Mouse (Mus musculus) stomach, postnatal 0 days (tissue): ENCODE measurements around the gene Akap6.

Experiments used
- CTCF ChIP-seq: IDR thresholded peaks from 2 replicates; pipeline ENCODE4 v1.5.1; 2016; ENCODE audit warnings: antibody characterized with exemption, low read depth, mild to moderate bottlenecking, moderate library complexity
- EP300 ChIP-seq: optimal IDR thresholded peaks from 2 replicates; pipeline ENCODE3; 2016; ENCODE audit warnings: antibody characterized with exemption

DNA sequence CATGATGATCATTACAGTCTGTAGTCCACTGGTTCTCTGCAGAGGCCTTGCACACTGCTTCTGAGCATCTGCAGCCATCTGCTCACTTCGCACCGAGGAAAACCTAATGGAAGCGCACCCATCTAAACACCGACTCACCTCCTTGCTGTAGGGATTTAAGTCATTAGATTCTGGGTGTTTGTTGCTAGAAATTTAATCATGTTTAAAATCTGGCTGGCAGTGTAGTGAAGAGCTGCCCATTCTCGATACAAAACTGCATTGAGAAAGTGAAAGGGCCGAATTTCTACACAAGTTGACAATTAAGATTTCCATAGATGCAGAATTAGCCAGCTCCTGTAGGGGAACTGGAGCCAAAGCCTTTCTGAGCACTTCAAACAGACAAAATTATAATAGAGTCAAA lies 361.7 kb downstream of the Akap6 start:
- TF ChIP-seq CTCF (no peak), EP300 (no peak)
